Mouse (Mus musculus) inflammation-experienced regulatory T-cells, adult 6 months (primary cell): ENCODE measurements around the gene Gm20388. TPM values are rescaled to one million over a fixed set of nuclear protein-coding genes. Genes with fewer than 3 reads are reported as not detected.

Experiments used
- ATAC-seq: one replicate; pipeline ENCODE4 v1.8.0; 2017
- polyA plus RNA-seq, 3 experiments: library from polyadenylated mRNA; unstranded; fragments of 100-300 nt; shearing (Covaris generic); gene quantifications; one replicate each; pipeline ENCODE4 v1.2.1; 2017

The Gm20388 gene
- polyA plus RNA-seq, 3 experiments from 2014 or later, result 10.8 to 14.1 (median 11.8) TPM

GRCm38 (mm10) chr8:120298601-120299532, 388.2 kb downstream of the Gm20388 start:
- no peak for ATAC-seq

GRCm38 (mm10) chr8:120300601-120301141, 390.0 kb downstream of the Gm20388 start:
- no peak for ATAC-seq

- ATAC-seq, result no peak
Observed at GRCm38 (mm10) chr8:120302941-120303675, 392.5 kb downstream of the Gm20388 start.

GRCm38 (mm10) chr8:120304097-120304496, 393.5 kb downstream of the Gm20388 start:
- ATAC-seq, result no peak

- no peak for ATAC-seq
Observed at GRCm38 (mm10) chr8:120305800-120306385, 395.3 kb downstream of the Gm20388 start.

- ATAC-seq, result no peak
Observed at GRCm38 (mm10) chr8:120307103-120307502, 396.5 kb downstream of the Gm20388 start.

GRCm38 (mm10) chr8:120307528-120307927, 396.9 kb downstream of the Gm20388 start:
- no peak for ATAC-seq

- ATAC-seq, result no peak
Observed at GRCm38 (mm10) chr8:120308131-120308530, 397.5 kb downstream of the Gm20388 start.

- no peak for ATAC-seq
Observed at GRCm38 (mm10) chr8:120308553-120308952, 397.9 kb downstream of the Gm20388 start.

GRCm38 (mm10) chr8:120309326-120309725, 398.7 kb downstream of the Gm20388 start:
- ATAC-seq, result no peak

- ATAC-seq, result no peak
Observed at GRCm38 (mm10) chr8:120310063-120310462, 399.4 kb downstream of the Gm20388 start.

- no peak for ATAC-seq
Observed at GRCm38 (mm10) chr8:120312452-120312851, 401.8 kb downstream of the Gm20388 start.

GRCm38 (mm10) chr8:120313674-120314073, 403.0 kb downstream of the Gm20388 start:
- no peak for ATAC-seq

GRCm38 (mm10) chr8:120314932-120315331, 404.3 kb downstream of the Gm20388 start:
- no peak for ATAC-seq

- no peak for ATAC-seq
Observed at GRCm38 (mm10) chr8:120315644-120316043, 405.0 kb downstream of the Gm20388 start.

- ATAC-seq, result no peak
Observed at GRCm38 (mm10) chr8:120316707-120317106, 406.1 kb downstream of the Gm20388 start.

GRCm38 (mm10) chr8:120317118-120317824, 406.6 kb downstream of the Gm20388 start:
- ATAC-seq, result no peak

GRCm38 (mm10) chr8:120318476-120318991, 407.9 kb downstream of the Gm20388 start:
- no peak for ATAC-seq

- ATAC-seq, result peak; percentile 80
Observed at GRCm38 (mm10) chr8:120319449-120319848, 408.8 kb downstream of the Gm20388 start.

- ATAC-seq, result no peak
Observed at GRCm38 (mm10) chr8:120320146-120320545, 409.5 kb downstream of the Gm20388 start.

- ATAC-seq, result no peak
Observed at GRCm38 (mm10) chr8:120321724-120322123, 411.1 kb downstream of the Gm20388 start.

- no peak for ATAC-seq
Observed at GRCm38 (mm10) chr8:120322956-120323448, 412.4 kb downstream of the Gm20388 start.
